Mouse (Mus musculus) C2C12 (cell line): ENCODE measurements around the gene Adap1.

Experiments used
- CTCF ChIP-seq: IDR thresholded peaks from one replicate; pipeline ENCODE4 v1.5.1; 2011; ENCODE audit not compliant: control insufficient read depth, insufficient read depth, insufficient read length
- MAX ChIP-seq: IDR thresholded peaks from one replicate; pipeline ENCODE4 v1.6.1; 2011; ENCODE audit warnings: mild to moderate bottlenecking, control low read depth
- MYOG ChIP-seq: IDR thresholded peaks from one replicate; pipeline ENCODE4 v1.6.1; 2011; ENCODE audit not compliant: control insufficient read depth, insufficient read length; ENCODE audit errors: extremely low read depth

- TF ChIP-seq MAX: no peak
- TF ChIP-seq MYOG: no peak
- no peak for TF ChIP-seq CTCF
Observed at GRCm38 (mm10) chr5:139251279-139251678, 74.1 kb downstream of the Adap1 start.
